Mouse (Mus musculus) splenic B cell, adult 2 months (primary cell): ENCODE data around the gene Ncoa7.
A peak's percentile ranks its signal among the peaks of the same experiment; 100 is the strongest.

Experiments used
- DNase-seq: peaks from one replicate; pipeline ENCODE4 v3.0.0-alpha.2; 2011; ENCODE audit warnings: low read depth, low spot score
- H3K27me3 ChIP-seq: 2 replicates; pipeline ENCODE4 v1.6.1; 2012; ENCODE audit warnings: mild to moderate bottlenecking, low read length, moderate library complexity, mixed read lengths; ENCODE audit not compliant: control insufficient read depth, poor library complexity, insufficient read depth, severe bottlenecking
- H3K36me3 ChIP-seq: 2 replicates; pipeline ENCODE4 v1.6.1; 2012; ENCODE audit warnings: mild to moderate bottlenecking, low read length, moderate library complexity, mixed read lengths; ENCODE audit not compliant: control insufficient read depth, poor library complexity, insufficient read depth, severe bottlenecking

Gene Ncoa7

GRCm38 (mm10) chr10:30771417-30772158 lies 31.5 kb downstream of the Ncoa7 start:
- DNase-seq: no peak
- H3K36me3 ChIP-seq: no peaks in the 10 kb centered on the region

GRCm38 (mm10) chr10:30768820-30769219 lies 34.3 kb downstream of the Ncoa7 start:
- no peaks in the 10 kb centered on the region for H3K36me3 ChIP-seq
- H3K27me3 ChIP-seq: no peaks in the 10 kb centered on the region
- no peak for DNase-seq

More at GRCm38 (mm10) chr10:30771417-30772158, 31.5 kb downstream of the Ncoa7 start:
- no peaks in the 10 kb centered on the region for H3K27me3 ChIP-seq

- no peaks in the 10 kb centered on the region for H3K36me3 ChIP-seq
- H3K27me3 ChIP-seq: no peaks in the 10 kb centered on the region
- no peak for DNase-seq
These were observed 34.9 kb downstream of the Ncoa7 start for GRCm38 (mm10) chr10:30768250-30768649.

- Histone ChIP-seq H3K36me3 (no peaks in the 10 kb centered on the region), H3K27me3 (no peaks in the 10 kb centered on the region)
- DNase-seq: no peak
These were observed 39.9 kb downstream of the Ncoa7 start for GRCm38 (mm10) chr10:30763179-30763770.

GRCm38 (mm10) chr10:30762284-30762964 lies 40.7 kb downstream of the Ncoa7 start:
- no peaks in the 10 kb centered on the region for H3K27me3 ChIP-seq
- no peak for DNase-seq

GRCm38 (mm10) chr10:30759360-30760147 lies 43.6 kb downstream of the Ncoa7 start:
- no peaks in the 10 kb centered on the region for H3K36me3 ChIP-seq

More at GRCm38 (mm10) chr10:30762284-30762964, 40.7 kb downstream of the Ncoa7 start:
- H3K36me3 ChIP-seq: no peaks in the 10 kb centered on the region

GRCm38 (mm10) chr10:30756064-30756463 lies 47.1 kb downstream of the Ncoa7 start:
- H3K36me3 ChIP-seq: no peaks in the 10 kb centered on the region
- DNase-seq: no peak
- no peaks in the 10 kb centered on the region for H3K27me3 ChIP-seq

More at GRCm38 (mm10) chr10:30759360-30760147, 43.6 kb downstream of the Ncoa7 start:
- no peaks in the 10 kb centered on the region for H3K27me3 ChIP-seq
- DNase-seq: no peak

- DNase-seq: peak; percentile 27
- Histone ChIP-seq H3K36me3 (no peaks in the 10 kb centered on the region), H3K27me3 (no peaks in the 10 kb centered on the region)
These were observed 48.2 kb downstream of the Ncoa7 start for GRCm38 (mm10) chr10:30754825-30755457.

GRCm38 (mm10) chr10:30754082-30754481 lies 49.0 kb downstream of the Ncoa7 start:
- H3K27me3 ChIP-seq: no peaks in the 10 kb centered on the region
- DNase-seq: no peak
- H3K36me3 ChIP-seq: no peaks in the 10 kb centered on the region

GRCm38 (mm10) chr10:30752485-30752884 lies 50.6 kb downstream of the Ncoa7 start:
- no peaks in the 10 kb centered on the region for H3K36me3 ChIP-seq
- no peaks in the 10 kb centered on the region for H3K27me3 ChIP-seq
- no peak for DNase-seq

- peak; percentile 33 for DNase-seq
- H3K36me3 ChIP-seq: no peaks in the 10 kb centered on the region
These were observed 51.5 kb downstream of the Ncoa7 start for GRCm38 (mm10) chr10:30751586-30751985.

GRCm38 (mm10) chr10:30749807-30750206 lies 53.3 kb downstream of the Ncoa7 start:
- no peak for DNase-seq
- no peaks in the 10 kb centered on the region for H3K36me3 ChIP-seq
- H3K27me3 ChIP-seq: no peaks in the 10 kb centered on the region

More at GRCm38 (mm10) chr10:30751586-30751985, 51.5 kb downstream of the Ncoa7 start:
- H3K27me3 ChIP-seq: no peaks in the 10 kb centered on the region

GRCm38 (mm10) chr10:30745238-30745974 lies 57.7 kb downstream of the Ncoa7 start:
- no peak for DNase-seq
- Histone ChIP-seq H3K27me3 (no peaks in the 10 kb centered on the region), H3K36me3 (no peaks in the 10 kb centered on the region)
